Mouse (Mus musculus) layer of hippocampus, adult 9-10 months (tissue): ENCODE data around the gene Dnajb14.
"Not testable (repeated sequence)": the region's sequence is repeated elsewhere in the genome, so short reads cannot be mapped to it uniquely, and the experiment has no call there.

Experiments used
- DNase-seq: peaks from one replicate; pipeline ENCODE4 v3.0.0; 2022; ENCODE audit warnings: low spot score

Gene Dnajb14

DNA sequence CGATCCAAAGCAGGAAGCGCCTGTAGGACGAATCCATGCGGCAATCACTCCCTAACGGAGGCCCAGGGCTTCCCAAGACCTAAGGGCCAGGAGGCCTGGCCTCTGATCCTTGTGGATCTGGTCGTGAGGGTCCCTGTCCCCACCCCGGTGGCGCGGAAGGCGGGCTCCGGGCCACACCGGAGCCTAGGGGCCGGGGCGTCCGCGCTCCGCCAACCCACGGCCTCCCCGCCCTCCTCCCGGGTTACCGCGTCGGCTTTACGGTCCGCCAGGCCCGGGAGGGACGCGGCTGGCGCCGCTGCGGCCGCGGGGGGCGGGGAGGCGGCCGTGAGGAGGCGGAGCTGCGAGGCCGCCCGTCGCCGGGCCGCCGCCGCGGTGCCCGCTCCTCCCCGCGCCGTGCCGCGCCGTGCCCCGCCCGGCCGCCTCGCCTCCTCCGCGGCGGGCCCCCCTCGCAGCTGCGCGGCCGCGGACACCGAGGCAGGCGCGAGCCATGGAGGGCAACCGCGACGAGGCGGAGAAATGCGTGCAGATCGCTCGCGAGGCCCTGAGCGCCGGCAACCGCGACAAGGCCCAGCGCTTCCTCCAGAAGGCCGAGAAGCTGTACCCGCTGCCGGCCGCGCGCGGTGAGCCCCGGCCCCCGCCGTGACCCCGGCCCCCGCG is at the start of gene Dnajb14:
Dnajb14 (plus strand) TSS at position 239 of the 657 bp plus-strand sequence.
- DNase-seq: no peak

- no peak for DNase-seq
Measured at GRCm38 (mm10) chr3:137818713-137819112, 48.8 kb upstream of the Dnajb14 start.

DNA sequence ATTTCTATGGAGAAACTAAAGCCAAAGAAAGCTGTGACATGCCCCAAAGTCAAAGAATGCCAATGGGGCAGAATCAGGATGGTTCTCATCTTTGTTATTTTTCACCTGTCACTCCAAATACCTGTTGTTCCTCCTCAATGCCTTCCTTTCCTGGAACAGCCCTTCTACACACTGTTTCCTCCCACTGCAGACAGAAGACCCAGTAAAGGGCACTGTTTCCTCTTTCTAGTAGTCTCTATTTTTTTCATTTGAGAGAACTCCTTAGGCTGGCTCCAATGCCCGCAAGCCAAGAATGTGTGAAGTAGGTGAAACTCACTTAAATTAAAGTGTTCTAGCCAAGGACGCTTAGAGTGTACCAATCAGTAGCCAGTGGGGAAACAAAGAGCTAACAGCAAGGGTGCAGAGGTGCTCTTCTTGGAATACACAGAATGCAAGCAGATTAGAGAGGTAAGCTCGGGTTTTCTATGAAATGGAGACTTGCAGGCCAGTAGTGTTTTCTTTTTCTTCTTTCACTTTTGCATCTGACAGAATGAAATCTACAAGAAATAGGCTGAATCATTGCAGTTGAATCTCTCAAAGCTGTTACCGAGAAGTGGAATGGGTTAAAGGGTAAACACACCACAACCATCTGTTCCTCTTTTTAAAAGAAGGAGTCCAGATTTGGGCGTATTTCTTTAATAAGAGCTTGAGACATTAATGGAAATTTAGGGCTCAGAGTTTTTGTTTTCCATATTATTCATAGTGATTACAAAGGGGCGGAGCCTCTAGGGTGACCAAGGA is 46.6 kb upstream of the Dnajb14 start:
- no peak for DNase-seq

DNA sequence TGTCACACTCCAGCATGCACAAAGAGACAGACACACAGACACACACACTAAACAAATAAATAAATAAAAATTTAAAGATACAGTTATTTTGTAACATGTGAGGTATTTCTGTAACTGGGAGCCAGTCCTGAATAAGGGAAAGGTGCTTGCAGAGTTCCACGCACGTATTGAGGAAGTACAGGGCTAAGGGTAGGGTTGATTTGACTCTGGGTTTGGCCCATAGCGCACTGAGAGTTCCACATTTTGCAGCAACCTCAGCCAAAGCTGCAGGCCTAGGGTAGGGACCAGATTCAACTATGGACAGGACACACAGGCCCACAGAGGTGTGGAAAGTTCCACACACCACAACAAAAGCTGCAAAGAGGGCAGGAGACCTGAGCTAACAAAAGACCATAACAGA is 44.2 kb upstream of the Dnajb14 start:
- no peak for DNase-seq

- no peak for DNase-seq
Measured at GRCm38 (mm10) chr3:137827678-137828077, 39.8 kb upstream of the Dnajb14 start.

GRCm38 (mm10) chr3:137831156-137831555 is 36.3 kb upstream of the Dnajb14 start:
- DNase-seq: no peak

GRCm38 (mm10) chr3:137833128-137833527 is 34.3 kb upstream of the Dnajb14 start:
- no peak for DNase-seq

GRCm38 (mm10) chr3:137833698-137834097 is 33.8 kb upstream of the Dnajb14 start:
- DNase-seq: no peak

DNA sequence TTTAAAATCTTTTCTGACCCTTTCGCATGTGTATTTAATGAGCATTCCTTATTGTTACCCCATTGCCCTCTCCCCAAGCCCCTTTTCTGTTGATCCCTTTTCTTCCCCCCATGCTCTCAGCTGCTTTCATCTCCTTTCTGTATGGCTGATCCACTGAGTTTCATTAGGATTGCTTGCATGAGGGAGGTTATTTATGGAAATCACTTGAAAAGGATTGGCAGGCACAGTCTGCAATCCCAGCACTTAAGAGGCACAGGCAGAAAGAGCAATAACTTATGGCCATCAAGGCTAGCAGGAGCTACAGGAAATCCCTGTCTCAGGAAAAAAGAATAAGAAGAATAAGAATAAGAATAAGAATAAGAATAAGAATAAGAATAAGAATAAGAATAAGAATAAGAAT is 30.9 kb upstream of the Dnajb14 start:
- no peak for DNase-seq

- no peak for DNase-seq
Measured at GRCm38 (mm10) chr3:137838160-137838559, 29.3 kb upstream of the Dnajb14 start.

DNA sequence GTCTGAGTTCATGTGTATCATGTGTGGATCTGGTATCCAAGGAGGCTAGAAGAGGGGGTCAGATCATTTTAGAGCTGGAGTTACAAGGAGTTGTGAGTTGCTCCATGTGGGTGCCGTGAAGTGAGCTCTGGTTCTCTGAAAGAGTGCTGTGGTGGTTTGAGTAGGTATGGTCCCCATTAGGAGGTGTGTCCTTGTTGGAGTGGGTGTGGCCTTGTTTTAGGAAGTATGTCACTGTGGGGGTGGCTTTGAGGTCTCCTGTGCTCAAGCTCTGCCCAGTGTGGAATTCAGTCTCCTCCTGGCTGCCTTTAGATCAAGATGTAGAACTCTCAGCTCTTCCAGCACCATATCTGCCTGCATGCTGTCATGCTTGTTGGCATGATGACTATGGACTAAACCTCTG is 24.5 kb upstream of the Dnajb14 start:
- DNase-seq: no peak

- DNase-seq: no peak
Measured at GRCm38 (mm10) chr3:137844263-137844662, 23.2 kb upstream of the Dnajb14 start.

GRCm38 (mm10) chr3:137846552-137846951 is 20.9 kb upstream of the Dnajb14 start:
- DNase-seq: no peak

GRCm38 (mm10) chr3:137848354-137848753 is 19.1 kb upstream of the Dnajb14 start:
- no peak for DNase-seq

DNA sequence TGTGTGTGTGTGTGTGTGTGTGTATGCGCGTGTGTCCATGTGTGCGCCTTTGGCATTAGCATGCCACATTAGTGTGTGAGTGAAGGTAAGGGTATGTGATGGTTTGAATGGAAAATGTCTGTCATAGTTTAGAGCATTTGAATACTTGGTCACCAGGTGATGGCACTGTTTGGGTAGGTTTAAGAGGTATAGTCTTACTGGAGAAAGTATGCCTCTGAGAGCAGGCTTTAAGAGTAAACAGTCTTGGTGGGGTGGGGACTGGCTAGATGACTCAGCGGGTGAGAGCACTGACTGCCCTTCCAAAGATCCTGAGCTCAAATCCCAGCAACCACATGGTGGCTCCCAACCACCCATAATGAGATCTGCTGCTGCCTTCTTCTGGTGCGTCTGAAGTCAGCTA is 17.8 kb upstream of the Dnajb14 start:
- DNase-seq: no peak

- no peak for DNase-seq
Measured at GRCm38 (mm10) chr3:137851196-137851595, 16.3 kb upstream of the Dnajb14 start.

GRCm38 (mm10) chr3:137853011-137853410 is 14.5 kb upstream of the Dnajb14 start:
- not testable (repeated sequence) for DNase-seq

GRCm38 (mm10) chr3:137855328-137855727 is 12.1 kb upstream of the Dnajb14 start:
- no peak for DNase-seq

DNA sequence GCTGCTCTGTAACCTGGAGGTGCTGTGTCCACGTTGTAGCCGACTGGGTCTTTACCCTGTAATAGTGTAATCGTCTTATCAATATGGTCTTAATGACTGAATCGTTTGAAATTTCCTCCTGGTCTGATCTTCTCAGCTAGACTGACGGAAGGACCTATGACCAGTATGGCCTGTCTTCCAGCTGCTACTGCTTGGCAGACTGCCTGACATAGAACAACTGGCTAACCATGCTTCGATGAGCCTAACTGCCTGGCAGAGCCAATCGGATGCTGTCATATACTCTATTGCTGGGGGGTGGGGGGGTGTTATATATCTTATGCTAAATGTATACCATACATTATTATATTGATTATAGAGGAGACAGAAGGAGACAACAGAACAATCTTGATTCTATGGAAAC is 11.4 kb upstream of the Dnajb14 start:
- DNase-seq: no peak

- no peak for DNase-seq
Measured at GRCm38 (mm10) chr3:137860394-137861170, 6.9 kb upstream of the Dnajb14 start.

DNA sequence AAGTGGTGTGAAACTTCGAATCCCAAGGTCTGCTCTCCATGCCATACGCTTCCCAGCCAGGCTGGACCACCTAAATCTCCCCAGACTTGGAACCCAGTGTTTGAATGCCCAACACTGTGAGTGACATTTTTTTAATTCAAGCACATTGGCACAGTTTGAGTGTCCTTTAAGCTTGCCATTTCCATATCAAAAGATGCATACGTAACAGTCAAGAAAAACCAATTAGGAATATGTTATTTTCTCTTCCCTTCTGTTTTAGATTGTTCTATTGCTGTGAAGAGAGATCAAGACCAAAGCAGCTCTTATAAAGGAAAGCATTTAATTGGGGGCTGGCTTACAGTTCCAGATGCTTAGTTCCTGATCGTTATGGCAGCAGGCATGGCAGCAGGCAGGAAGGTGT is 6.0 kb upstream of the Dnajb14 start:
- DNase-seq: no peak

DNA sequence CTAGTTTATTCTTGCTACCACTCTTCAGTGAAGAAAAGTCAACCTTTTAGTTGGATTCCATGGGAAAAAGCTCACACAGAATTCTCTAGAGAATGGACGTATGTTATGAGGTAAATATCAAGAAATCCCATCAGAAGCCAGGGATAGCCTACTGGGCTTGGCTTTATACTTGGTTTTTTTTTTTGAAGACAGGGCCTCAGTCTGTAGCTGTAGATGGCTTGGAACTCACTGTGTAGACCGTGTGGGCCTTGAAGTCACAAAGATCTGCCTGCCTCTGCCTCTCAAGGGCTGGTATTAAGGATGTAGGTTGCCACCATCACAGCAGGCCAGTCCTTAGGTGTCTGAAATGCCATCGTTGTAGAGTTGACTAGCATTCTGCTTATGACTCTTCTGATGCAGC is 4.9 kb upstream of the Dnajb14 start:
- DNase-seq: no peak
